Mouse (Mus musculus): ENCODE data around the gene Vmn1r91. TPM values are rescaled to one million over a fixed set of nuclear protein-coding genes. Genes with fewer than 3 reads are reported as not detected.
"Not testable (repeated sequence)": the region's sequence is repeated elsewhere in the genome, so short reads cannot be mapped to it uniquely, and the experiment has no call there.

The Vmn1r91 gene
- polyA plus RNA-seq (2016; fragmentation: Nextera tagmentation; extraction: Ambion mirVana) = not detected in 2 replicates

DNA sequence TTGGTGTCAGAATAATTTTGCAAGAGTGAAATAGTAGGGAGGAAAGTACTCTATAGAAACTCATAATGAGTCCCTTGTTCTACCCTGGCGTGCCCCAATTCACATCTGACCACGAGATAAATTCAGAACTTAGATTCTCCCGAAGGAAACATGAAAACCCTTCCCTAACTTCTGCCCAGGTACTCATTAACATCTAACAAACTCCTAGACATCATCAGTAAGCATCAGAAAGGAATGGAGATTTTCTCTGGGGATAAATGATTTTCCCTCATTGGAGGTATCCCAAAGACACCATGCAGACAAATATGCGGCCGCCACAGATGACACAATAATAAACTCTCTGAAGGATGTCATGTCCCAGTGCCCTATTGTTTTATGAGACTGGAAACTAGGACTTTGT, at the start of gene Vmn1r91:
Gene Vmn1r91, plus strand, starts transcription at position 301 of the 400 bp plus-strand sequence.
- not testable (repeated sequence) for H3K4me2 ChIP-seq; H3K36me3 ChIP-seq; H3K27ac ChIP-seq (ENCODE audit: poor library complexity, severe bottlenecking); ATAC-seq (ENCODE audit: insufficient number of reproducible peaks, low FRiP score); H3K4me3 ChIP-seq; H3K27me3 ChIP-seq (replicated peaks); H3K4me1 ChIP-seq (replicated peaks); H3K9ac ChIP-seq; H3K9me3 ChIP-seq (replicated peaks)
- WGBS = 74% methylated on average over 5 of the region's 5 CpGs

DNA sequence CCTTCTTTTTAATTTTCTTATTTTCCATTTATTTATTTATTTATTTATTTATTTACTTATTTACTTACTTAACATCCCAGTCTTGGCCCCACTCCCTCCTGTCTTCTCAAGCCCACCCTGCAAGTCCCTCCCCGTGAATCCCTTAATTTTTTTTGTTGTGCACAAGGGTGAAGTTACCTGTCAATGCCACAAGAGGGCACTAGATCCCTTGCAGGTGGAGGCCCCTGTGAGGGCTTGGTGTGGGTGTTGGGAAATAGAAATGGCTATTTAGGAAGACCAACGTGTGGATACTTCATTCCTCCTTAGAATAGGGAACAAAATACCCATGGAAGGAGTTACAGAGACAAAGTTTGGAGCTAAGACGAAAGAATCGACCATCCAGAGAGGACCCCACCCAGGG, 35.4 kb upstream of the Vmn1r91 start:
- H3K36me3 ChIP-seq, H3K4me3 ChIP-seq: not testable (repeated sequence)

DNA sequence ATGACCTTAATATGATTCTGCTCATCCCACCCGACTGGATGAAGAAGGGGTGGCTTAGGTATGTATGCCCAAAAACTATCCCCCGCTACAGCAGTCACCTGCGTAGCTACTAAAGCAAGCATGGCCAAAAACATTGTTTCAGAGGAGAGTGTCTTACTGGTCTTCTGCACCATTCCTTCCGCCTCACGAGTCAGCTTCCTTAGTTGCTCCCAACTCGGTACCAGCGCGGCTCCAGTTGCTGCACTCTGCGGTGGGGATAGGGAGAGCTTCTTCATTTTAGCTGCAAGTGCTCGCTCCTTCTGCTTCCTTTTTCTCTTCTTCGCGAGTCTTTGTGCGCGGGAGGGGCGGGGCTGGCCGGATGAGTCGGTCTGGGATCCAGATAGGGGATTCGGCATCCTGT, 21.4 kb upstream of the Vmn1r91 start:
- H3K36me3 ChIP-seq; H3K9me3 ChIP-seq (replicated peaks); H3K9ac ChIP-seq; H3K4me1 ChIP-seq (replicated peaks); H3K27me3 ChIP-seq (replicated peaks); H3K4me3 ChIP-seq; H3K27ac ChIP-seq (ENCODE audit: poor library complexity, severe bottlenecking); ATAC-seq (ENCODE audit: insufficient number of reproducible peaks, low FRiP score); H3K4me2 ChIP-seq: not testable (repeated sequence)
- WGBS = 59% methylated on average over 18 of the region's 18 CpGs

More for the DNA sequence above, 35.4 kb upstream of the Vmn1r91 start:
- H3K9ac ChIP-seq; ATAC-seq (ENCODE audit: insufficient number of reproducible peaks, low FRiP score); H3K27ac ChIP-seq (ENCODE audit: poor library complexity, severe bottlenecking); H3K4me2 ChIP-seq; H3K9me3 ChIP-seq (replicated peaks); H3K27me3 ChIP-seq (replicated peaks); H3K4me1 ChIP-seq (replicated peaks): not testable (repeated sequence)
- 63% methylated on average over 4 of the region's 4 CpGs for WGBS

DNA sequence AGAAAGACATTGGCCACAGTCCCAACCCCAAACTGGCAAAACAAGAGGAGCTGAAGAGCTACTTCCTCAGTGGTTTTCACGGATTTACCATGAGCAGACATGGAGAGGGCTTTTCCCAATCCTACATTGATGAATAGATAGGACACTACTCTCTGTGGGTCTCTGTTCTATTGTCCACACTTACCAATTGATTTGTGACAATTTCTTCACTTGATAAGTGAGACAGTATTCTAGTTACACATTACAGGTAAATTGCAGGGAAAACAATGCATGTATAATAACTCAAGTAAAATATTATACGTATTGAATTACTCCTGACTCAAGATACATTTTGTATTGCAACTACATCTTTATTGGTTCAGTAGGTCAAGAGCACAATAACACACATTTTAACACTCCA, 23.0 kb downstream of the Vmn1r91 start, which contains the start of gene Gm16442:
Gene Gm16442, minus strand, starts transcription at position 101 of the 400 bp plus-strand sequence.
- not testable (repeated sequence) for H3K27ac ChIP-seq (ENCODE audit: poor library complexity, severe bottlenecking); H3K4me2 ChIP-seq; ATAC-seq (ENCODE audit: insufficient number of reproducible peaks, low FRiP score); H3K36me3 ChIP-seq; H3K9me3 ChIP-seq (replicated peaks); H3K27me3 ChIP-seq (replicated peaks); H3K4me3 ChIP-seq; H3K4me1 ChIP-seq (replicated peaks); H3K9ac ChIP-seq
- no CpG with 5 or more reads among the region's 2 CpGs for WGBS

DNA sequence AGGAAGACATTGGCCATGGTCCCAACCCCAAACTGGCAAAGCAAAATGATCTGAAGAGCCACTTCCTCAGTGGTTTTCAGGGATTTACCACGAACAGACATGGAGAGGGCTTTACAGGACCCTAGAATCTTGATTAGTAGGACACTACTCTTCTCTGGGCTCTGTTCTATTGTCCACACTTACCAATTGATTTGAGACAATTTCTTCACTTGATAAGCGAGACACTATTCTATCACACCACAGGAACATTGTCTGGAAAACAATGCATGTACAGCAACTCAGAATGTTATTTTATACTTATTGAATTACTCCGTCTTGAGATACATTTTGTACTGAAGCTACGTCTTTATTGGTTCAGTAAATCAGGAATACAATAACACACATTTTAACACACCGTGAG, 39.5 kb downstream of the Vmn1r91 start, which contains the start of gene Vmn1r93:
Gene Vmn1r93, minus strand, starts transcription at position 101 of the 400 bp plus-strand sequence.
- H3K9me3 ChIP-seq (replicated peaks); ATAC-seq (ENCODE audit: insufficient number of reproducible peaks, low FRiP score); H3K4me2 ChIP-seq; H3K4me3 ChIP-seq; H3K9ac ChIP-seq; H3K27ac ChIP-seq (ENCODE audit: poor library complexity, severe bottlenecking); H3K36me3 ChIP-seq; H3K4me1 ChIP-seq (replicated peaks); H3K27me3 ChIP-seq (replicated peaks): not testable (repeated sequence)
- no CpG with 5 or more reads among the region's 5 CpGs for WGBS

Other genes starting within 250 kb of the Vmn1r91 start
- gene Gm19345, start 247.7 kb upstream of the Vmn1r91 start, polyA plus RNA-seq (2016; fragmentation: Nextera tagmentation; extraction: Ambion mirVana) = not detected in 2 replicates
- not detected in 2 replicates for gene Ceacam16, start 238.4 kb upstream of the Vmn1r91 start, polyA plus RNA-seq (2016; fragmentation: Nextera tagmentation; extraction: Ambion mirVana)
- gene Ceacam19, start 211.7 kb upstream of the Vmn1r91 start, polyA plus RNA-seq (2016; fragmentation: Nextera tagmentation; extraction: Ambion mirVana) = not detected in 2 replicates
- gene Pvr, start 178.5 kb upstream of the Vmn1r91 start, polyA plus RNA-seq (2016; fragmentation: Nextera tagmentation; extraction: Ambion mirVana) = 15.7 and 16.0 TPM in 2 replicates
- gene Igsf23, start 148.9 kb upstream of the Vmn1r91 start, polyA plus RNA-seq (2016; fragmentation: Nextera tagmentation; extraction: Ambion mirVana) = 1.0 and 1.2 TPM in 2 replicates
- gene Ceacam20, start 134.3 kb upstream of the Vmn1r91 start, polyA plus RNA-seq (2016; fragmentation: Nextera tagmentation; extraction: Ambion mirVana) = 0.42 TPM in 1 of 2 replicates, not detected in the other
- not detected in 2 replicates for gene Nlrp9b, start 108.2 kb upstream of the Vmn1r91 start, polyA plus RNA-seq (2016; fragmentation: Nextera tagmentation; extraction: Ambion mirVana)
- not detected in 2 replicates for gene Gm16442, start 22.9 kb downstream of the Vmn1r91 start, polyA plus RNA-seq (2016; fragmentation: Nextera tagmentation; extraction: Ambion mirVana)
- gene Vmn1r93, start 39.4 kb downstream of the Vmn1r91 start, polyA plus RNA-seq (2016; fragmentation: Nextera tagmentation; extraction: Ambion mirVana) = not detected in 2 replicates
- not detected in 2 replicates for gene Vmn1r94, start 68.7 kb downstream of the Vmn1r91 start, polyA plus RNA-seq (2016; fragmentation: Nextera tagmentation; extraction: Ambion mirVana)
- not detected in 2 replicates for gene Vmn1r95, start 94.0 kb downstream of the Vmn1r91 start, polyA plus RNA-seq (2016; fragmentation: Nextera tagmentation; extraction: Ambion mirVana)
- not detected in 2 replicates for gene Gm6164, start 105.9 kb downstream of the Vmn1r91 start, polyA plus RNA-seq (2016; fragmentation: Nextera tagmentation; extraction: Ambion mirVana)
- gene Gm4498, start 134.1 kb downstream of the Vmn1r91 start, polyA plus RNA-seq (2016; fragmentation: Nextera tagmentation; extraction: Ambion mirVana) = not detected in 2 replicates
- not detected in 2 replicates for gene Gm5890, start 163.2 kb downstream of the Vmn1r91 start, polyA plus RNA-seq (2016; fragmentation: Nextera tagmentation; extraction: Ambion mirVana)
- gene Gm4133, start 234.4 kb downstream of the Vmn1r91 start, polyA plus RNA-seq (2016; fragmentation: Nextera tagmentation; extraction: Ambion mirVana) = not detected in 2 replicates

Measured in heart, embryonic 12.5 days (tissue).